In the genomic region with DNA sequence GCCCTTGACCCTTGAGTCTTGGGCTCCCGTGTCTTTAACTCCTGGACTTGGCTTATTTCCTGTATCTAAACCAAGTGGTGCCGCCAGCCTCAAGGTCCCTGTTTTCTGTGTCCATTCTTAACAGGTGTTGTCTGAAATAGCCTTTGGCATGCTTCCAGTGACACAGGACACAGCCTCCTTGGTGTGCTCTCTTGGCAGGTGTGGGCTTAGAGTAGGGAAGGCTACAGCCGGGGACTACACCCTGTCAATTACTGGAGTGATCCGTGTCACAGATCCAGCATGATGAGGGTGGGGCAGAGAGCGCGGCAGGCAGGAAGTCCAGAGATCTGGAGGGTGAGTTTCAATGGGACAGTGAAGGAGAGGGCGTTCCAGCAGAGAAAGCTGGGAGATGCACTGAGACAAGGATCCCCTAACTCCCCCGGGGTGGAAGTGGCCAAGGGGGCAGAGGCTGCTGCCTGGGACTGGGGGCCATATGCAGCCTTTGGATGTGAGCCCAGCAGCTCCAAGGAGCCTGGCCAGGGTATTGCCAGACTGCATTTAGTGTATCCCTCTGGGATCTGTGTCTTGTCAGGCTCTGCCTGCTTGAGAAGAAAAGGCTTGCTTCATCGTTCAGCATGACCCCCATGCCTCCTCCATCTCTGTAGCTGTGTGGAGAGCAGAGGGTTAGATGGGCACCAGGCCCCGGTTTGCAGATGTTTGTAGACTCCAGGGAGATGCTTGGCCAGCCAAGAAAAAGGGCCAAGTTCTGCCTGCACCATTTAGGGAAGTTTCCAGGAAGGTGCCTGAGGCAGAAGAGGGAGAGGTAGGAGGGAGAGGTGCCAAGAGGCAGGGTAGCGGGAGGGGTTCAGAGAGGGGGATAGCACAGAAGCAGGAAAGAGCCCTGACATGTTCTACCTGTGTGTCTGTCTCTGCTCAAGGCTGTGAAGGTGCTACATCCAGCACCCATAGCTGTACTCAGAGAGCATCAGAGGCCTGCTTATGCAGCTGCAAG, we compare ENCODE assay signal across 8 mouse cellular contexts. TPM values are rescaled to one million over a fixed set of nuclear protein-coding genes. Genes with fewer than 3 reads are reported as not detected.
DNase-seq lines count a peak whose midpoint lies in the region; ATAC-seq lines count a peak whose summit lies in the region.

No protein-coding gene starts in this region.

- H3K27me3 ChIP-seq in midbrain, embryonic 16.5 days (ENCODE audit: control insufficient read depth, insufficient read depth, low read depth, low read length), result no peaks in the 10 kb centered on the region
- no peaks in the 10 kb centered on the region for H3K27me3 ChIP-seq in midbrain, embryonic 14.5 days (ENCODE audit: control insufficient read depth, insufficient read depth, low read length)
- no peaks in the 10 kb centered on the region for H3K27me3 ChIP-seq in hindbrain, embryonic 16.5 days (replicated peaks; ENCODE audit: control insufficient read depth, insufficient read depth, low read length)
- no peaks in the 10 kb centered on the region for H3K27me3 ChIP-seq in stomach, embryonic 16.5 days (ENCODE audit: control insufficient read depth, insufficient read depth, low read length)

- 62% methylated on average over 11 of the region's 11 CpGs for WGBS in midbrain, embryonic 16.5 days
- 63% methylated on average over 11 of the region's 11 CpGs for WGBS in midbrain, embryonic 14.5 days
- 42% methylated on average over 11 of the region's 11 CpGs for WGBS in hindbrain, embryonic 16.5 days
- WGBS in stomach, embryonic 16.5 days, result 34% methylated on average over 11 of the region's 11 CpGs

- no peak overlapping the region for H3K4me2 ChIP-seq in midbrain, embryonic 16.5 days (ENCODE audit: low read length)
- no peak overlapping the region for H3K4me2 ChIP-seq in midbrain, embryonic 14.5 days (ENCODE audit: low read length)
- H3K4me2 ChIP-seq in hindbrain, embryonic 16.5 days (ENCODE audit: low read length), result no peak overlapping the region
- no peak overlapping the region for H3K4me2 ChIP-seq in stomach, embryonic 16.5 days (ENCODE audit: low read depth, low read length)

- H3K36me3 ChIP-seq in midbrain, embryonic 16.5 days (ENCODE audit: control insufficient read depth, insufficient read depth, low read length), result no peaks in the 10 kb centered on the region
- H3K36me3 ChIP-seq in midbrain, embryonic 14.5 days (ENCODE audit: control insufficient read depth, insufficient read depth, low read length), result no peaks in the 10 kb centered on the region
- no peaks in the 10 kb centered on the region for H3K36me3 ChIP-seq in hindbrain, embryonic 16.5 days (ENCODE audit: control insufficient read depth, insufficient read depth, low read length)
- H3K36me3 ChIP-seq in stomach, embryonic 16.5 days (ENCODE audit: control insufficient read depth, insufficient read depth, low read length), result no peaks in the 10 kb centered on the region

- no peak overlapping the region for H3K27ac ChIP-seq in midbrain, embryonic 16.5 days (ENCODE audit: low read length)
- no peak overlapping the region for H3K27ac ChIP-seq in midbrain, embryonic 14.5 days (replicated peaks; ENCODE audit: low read depth, low read length)
- no peak overlapping the region; the same call in 1 of the 2 replicates for H3K27ac ChIP-seq in hindbrain, embryonic 16.5 days (ENCODE audit: low read depth, low read length)
- H3K27ac ChIP-seq in stomach, embryonic 16.5 days (ENCODE audit: low read length), result peak overlapping the region; percentile 90

- ATAC-seq in midbrain, embryonic 16.5 days, result no peak
- no peak for ATAC-seq in midbrain, embryonic 14.5 days (ENCODE audit: low FRiP score, low TSS enrichment)
- ATAC-seq in hindbrain, embryonic 16.5 days, result peak; percentile 37; the same call in 1 of the 2 replicates
- ATAC-seq in stomach, embryonic 16.5 days (ENCODE audit: insufficient read depth, low FRiP score), result peak; percentile 26; the same call in 1 of the 2 replicates

- peaks cover 2% of the 10 kb centered on the region; the same call in 1 of the 2 replicates for H3K4me1 ChIP-seq in midbrain, embryonic 16.5 days (ENCODE audit: control insufficient read depth, insufficient read depth, low read length)
- peaks cover 7% of the 10 kb centered on the region for H3K4me1 ChIP-seq in midbrain, embryonic 14.5 days (ENCODE audit: control insufficient read depth, insufficient read depth, low read length)
- H3K4me1 ChIP-seq in hindbrain, embryonic 16.5 days (ENCODE audit: control insufficient read depth, insufficient read depth, low read depth, low read length), result peaks cover 11% of the 10 kb centered on the region
- H3K4me1 ChIP-seq in stomach, embryonic 16.5 days (ENCODE audit: control insufficient read depth, insufficient read depth, low read length), result peaks cover 40% of the 10 kb centered on the region

- H3K4me3 ChIP-seq in midbrain, embryonic 16.5 days (ENCODE audit: low read depth, low read length), result no peak overlapping the region
- H3K4me3 ChIP-seq in midbrain, embryonic 14.5 days (replicated peaks; ENCODE audit: low read depth, low read length), result no peak overlapping the region
- H3K4me3 ChIP-seq in hindbrain, embryonic 16.5 days (ENCODE audit: low read length), result no peak overlapping the region
- no peak overlapping the region for H3K4me3 ChIP-seq in stomach, embryonic 16.5 days (replicated peaks; ENCODE audit: low read length)

- H3K9ac ChIP-seq in midbrain, embryonic 16.5 days (ENCODE audit: low read depth, low read length), result 0 out of 2 replicates have a peak overlapping the region, but pooled peaks have one; percentile 20
- H3K9ac ChIP-seq in midbrain, embryonic 14.5 days (replicated peaks; ENCODE audit: low read length), result no peak overlapping the region
- no peak overlapping the region for H3K9ac ChIP-seq in hindbrain, embryonic 16.5 days (ENCODE audit: low read depth, low read length)
- peak overlapping the region; percentile 4 for H3K9ac ChIP-seq in stomach, embryonic 16.5 days (ENCODE audit: low read length)

- H3K9me3 ChIP-seq in midbrain, embryonic 16.5 days (replicated peaks; ENCODE audit: control insufficient read depth, low read length, poor library complexity, severe bottlenecking), result 0 out of 2 replicates have a peak, but pooled peaks cover 5% of the 10 kb centered on the region
- no peaks in the 10 kb centered on the region for H3K9me3 ChIP-seq in midbrain, embryonic 14.5 days (ENCODE audit: control insufficient read depth, low read length)
- H3K9me3 ChIP-seq in hindbrain, embryonic 16.5 days (ENCODE audit: control insufficient read depth, low read length), result no peaks in the 10 kb centered on the region; the same call in 1 of the 2 replicates
- H3K9me3 ChIP-seq in stomach, embryonic 16.5 days (replicated peaks; ENCODE audit: control insufficient read depth, low read length), result peaks cover 3% of the 10 kb centered on the region; the same call in 1 of the 2 replicates

- no peak for DNase-seq in midbrain, embryonic 14.5 days
- DNase-seq in cerebellum, postnatal 10 days, result peak; percentile 57 to 58
- DNase-seq in embryo, embryonic 10 days (ENCODE audit: low spot score), result no peak
- no peak for DNase-seq in adrenal gland, postnatal 36 days
- DNase-seq in thymus, postnatal 25 days, result no peak

RNA-seq across cellular contexts. Expression of gene Ankrd9, which starts 30.0 kb away (rescaled TPM):
- polyA plus RNA-seq in midbrain, embryonic 16.5 days (2015; fragmentation: Nextera tagmentation; extraction: Ambion mirVana), result 7.0 and 7.1 TPM in 2 replicates
- polyA plus RNA-seq in midbrain, embryonic 14.5 days (2014; fragmentation: Nextera tagmentation; extraction: Ambion mirVana), result 6.7 and 7.4 TPM in 2 replicates
- polyA plus RNA-seq in hindbrain, embryonic 16.5 days (2015; fragmentation: Nextera tagmentation; extraction: Ambion mirVana), result 12.2 and 14.2 TPM in 2 replicates
- polyA plus RNA-seq in stomach, embryonic 16.5 days (2015; fragmentation: Nextera tagmentation; extraction: Ambion mirVana), result 17.4 and 18.5 TPM in 2 replicates
- total RNA-seq in adrenal gland, postnatal 36 days (2021), result 10 to 100 TPM; 25.6 to 39.4 TPM

RNA-seq across cellular contexts. Expression of gene Rcor1, which starts 30.4 kb away (rescaled TPM):
- 4.4 and 5.3 TPM in 2 replicates for polyA plus RNA-seq in midbrain, embryonic 16.5 days (2015; fragmentation: Nextera tagmentation; extraction: Ambion mirVana)
- 6.6 and 7.6 TPM in 2 replicates for polyA plus RNA-seq in midbrain, embryonic 14.5 days (2014; fragmentation: Nextera tagmentation; extraction: Ambion mirVana)
- polyA plus RNA-seq in hindbrain, embryonic 16.5 days (2015; fragmentation: Nextera tagmentation; extraction: Ambion mirVana), result 4.1 and 4.5 TPM in 2 replicates
- 9.5 and 10.9 TPM in 2 replicates for polyA plus RNA-seq in stomach, embryonic 16.5 days (2015; fragmentation: Nextera tagmentation; extraction: Ambion mirVana)
- total RNA-seq in adrenal gland, postnatal 36 days (2021), result 10 to 100 TPM; 44.1 to 67.8 TPM

Comparison
In these comparisons a context has a peak if more than half of its experiments do, and no peak if none do; other contexts are left out.
1. H3K9ac ChIP-seq: peak in midbrain, embryonic 16.5 days (single experiment) and stomach, embryonic 16.5 days (single experiment); none in midbrain, embryonic 14.5 days (single experiment) and hindbrain, embryonic 16.5 days (single experiment).
2. ATAC-seq: peak in hindbrain, embryonic 16.5 days (single experiment) and stomach, embryonic 16.5 days (single experiment); none in midbrain, embryonic 16.5 days (single experiment) and midbrain, embryonic 14.5 days (single experiment).
3. DNase-seq: peak in cerebellum, postnatal 10 days (2 of 2); none in midbrain, embryonic 14.5 days (single experiment), embryo, embryonic 10 days (single experiment), adrenal gland, postnatal 36 days (0 of 2) and thymus, postnatal 25 days (single experiment).